Mouse (Mus musculus) MEL (cell line): ENCODE data around the gene Bcr. TPM values are rescaled to one million over a fixed set of nuclear protein-coding genes. Genes with fewer than 3 reads are reported as not detected.

Source experiments
- DNase-seq: peaks from one replicate; pipeline ENCODE4 v3.0.0; 2011; ENCODE audit warnings: low read depth, low spot score
- H3K27ac ChIP-seq: 2 replicates; pipeline ENCODE4 v1.5.1; 2012; ENCODE audit warnings: low read depth, mild to moderate bottlenecking, control low read depth, low read length, moderate library complexity; ENCODE audit not compliant: control insufficient read depth
- H3K27me3 ChIP-seq, 2 experiments: fragments of 150-350 bp in 1 of 2; sonication (generic) in 1 of 2; 2 replicates each; pipeline ENCODE4 v1.6.1; 2012; ENCODE audit warnings: low read length in 2 of 2, mild to moderate bottlenecking in 2 of 2, improper control_type of control experiment in 1 of 2, moderate library complexity in 1 of 2; ENCODE audit not compliant: insufficient read depth in 2 of 2, control insufficient read depth in 1 of 2
- H3K36me3 ChIP-seq, 2 experiments: 2 replicates each; pipeline ENCODE4 v1.6.1; 2012 to 2014; ENCODE audit warnings: low read length in 2 of 2, improper control_type of control experiment in 1 of 2, inconsistent platforms in 1 of 2, mild to moderate bottlenecking in 1 of 2; ENCODE audit not compliant: insufficient read depth in 2 of 2, control insufficient read depth in 1 of 2
- H3K4me1 ChIP-seq, 2 experiments: fragments of 150-350 bp in 1 of 2; sonication (generic) in 1 of 2; 2 replicates each; pipeline ENCODE4 v1.6.1; 2012; ENCODE audit warnings: low read length in 2 of 2, improper control_type of control experiment in 1 of 2, mild to moderate bottlenecking in 1 of 2; ENCODE audit not compliant: insufficient read depth in 2 of 2, control insufficient read depth in 1 of 2
- H3K4me3 ChIP-seq, 2 experiments: fragments of 150-350 bp in 1 of 2; sonication (generic) in 1 of 2; 2 replicates each; pipeline ENCODE4 v1.5.1; 2012; ENCODE audit warnings: low read depth in 2 of 2, low read length in 2 of 2, mild to moderate bottlenecking in 2 of 2, moderate library complexity in 2 of 2, control low read depth in 1 of 2, improper control_type of control experiment in 1 of 2; ENCODE audit not compliant: control insufficient read depth in 1 of 2, insufficient read depth in 1 of 2
- H3K79me2 ChIP-seq: 2 replicates; pipeline ENCODE4 v1.6.1; 2012; ENCODE audit warnings: mild to moderate bottlenecking, low read length, moderate library complexity; ENCODE audit not compliant: control insufficient read depth, poor library complexity, insufficient read depth
- H3K9ac ChIP-seq: 2 replicates; pipeline ENCODE4 v1.6.1; 2012; ENCODE audit warnings: low read depth, mild to moderate bottlenecking, control low read depth, low read length, moderate library complexity; ENCODE audit not compliant: control insufficient read depth, poor library complexity, severe bottlenecking
- H3K9me3 ChIP-seq: fragments of 150-350 bp; sonication (generic); replicated peaks from 2 replicates; pipeline ENCODE4 v1.6.1; 2012; ENCODE audit warnings: mild to moderate bottlenecking, low read length, improper control_type of control experiment, moderate library complexity; ENCODE audit not compliant: insufficient read depth
- CHD2 ChIP-seq: IDR thresholded peaks from 2 replicates; pipeline ENCODE4 v1.6.1; 2011; ENCODE audit warnings: low read length, improper control_type of control experiment
- E2F4 ChIP-seq: IDR thresholded peaks from 2 replicates; pipeline ENCODE4 v1.6.1; 2011; ENCODE audit warnings: low read depth, low read length, improper control_type of control experiment, borderline replicate concordance
- ELF1 ChIP-seq: IDR thresholded peaks from 2 replicates; pipeline ENCODE4 v1.6.1; 2014; ENCODE audit warnings: low read depth, mild to moderate bottlenecking, inconsistent platforms, low read length, improper control_type of control experiment, moderate library complexity
- EP300 ChIP-seq, 2 experiments: IDR thresholded peaks; 2 replicates each; pipeline ENCODE4 v1.6.1; 2011; ENCODE audit warnings: improper control_type of control experiment in 2 of 2, low read length in 2 of 2, low read depth in 1 of 2, mild to moderate bottlenecking in 1 of 2
- HCFC1 ChIP-seq: IDR thresholded peaks from 2 replicates; pipeline ENCODE4 v1.6.1; 2012; ENCODE audit warnings: low read depth, mild to moderate bottlenecking, inconsistent platforms, low read length, improper control_type of control experiment, moderate library complexity
- JUND ChIP-seq: IDR thresholded peaks from 2 replicates; pipeline ENCODE4 v1.6.1; 2011; ENCODE audit warnings: low read depth, mild to moderate bottlenecking, improper control_type of control experiment, low read length
- KAT2A ChIP-seq: conservative IDR thresholded peaks from 2 replicates; pipeline ENCODE4 v1.6.1; 2012; ENCODE audit warnings: low read depth, low read length, improper control_type of control experiment, inconsistent platforms
- MAFK ChIP-seq: IDR thresholded peaks from 2 replicates; pipeline ENCODE4 v1.6.1; 2011; ENCODE audit warnings: low read depth, mild to moderate bottlenecking, low read length, improper control_type of control experiment, borderline replicate concordance
- MXI1 ChIP-seq: IDR thresholded peaks from 2 replicates; pipeline ENCODE4 v1.6.1; 2011; ENCODE audit warnings: mild to moderate bottlenecking, low read depth, low read length, improper control_type of control experiment
- MYB ChIP-seq: IDR thresholded peaks from 2 replicates; pipeline ENCODE4 v1.6.1; 2011; ENCODE audit warnings: mild to moderate bottlenecking, low read depth, low read length, improper control_type of control experiment
- NELFE ChIP-seq: IDR thresholded peaks from 2 replicates; pipeline ENCODE4 v1.6.1; 2011; ENCODE audit warnings: low read depth, low read length, improper control_type of control experiment
- NRF1 ChIP-seq: IDR thresholded peaks from 2 replicates; pipeline ENCODE4 v1.6.1; 2014; ENCODE audit warnings: low read depth, mild to moderate bottlenecking, inconsistent platforms, low read length, improper control_type of control experiment, moderate library complexity; ENCODE audit not compliant: poor library complexity, insufficient read depth, severe bottlenecking
- POLR2AphosphoS2 ChIP-seq: IDR thresholded peaks from 2 replicates; pipeline ENCODE4 v1.6.1; 2011; ENCODE audit warnings: low read length, improper control_type of control experiment
- RAD21 ChIP-seq: IDR thresholded peaks from 2 replicates; pipeline ENCODE4 v1.6.1; 2011; ENCODE audit warnings: mild to moderate bottlenecking, low read depth, low read length, improper control_type of control experiment
- RCOR1 ChIP-seq: IDR thresholded peaks from 2 replicates; pipeline ENCODE4 v1.6.1; 2012; ENCODE audit warnings: low read depth, mild to moderate bottlenecking, inconsistent platforms, low read length, improper control_type of control experiment
- SIN3A ChIP-seq: IDR thresholded peaks from 2 replicates; pipeline ENCODE4 v1.6.1; 2012; ENCODE audit warnings: low read length, improper control_type of control experiment, inconsistent platforms
- USF1 ChIP-seq: IDR thresholded peaks from 2 replicates; pipeline ENCODE4 v1.6.1; 2014; ENCODE audit warnings: low read depth, mild to moderate bottlenecking, inconsistent platforms, low read length, improper control_type of control experiment, moderate library complexity
- USF2 ChIP-seq, 2 experiments: IDR thresholded peaks; 2 replicates each; pipeline ENCODE4 v1.6.1; 2011 to 2012; ENCODE audit warnings: improper control_type of control experiment in 2 of 2, low read length in 2 of 2, borderline replicate concordance in 1 of 2, inconsistent platforms in 1 of 2, low read depth in 1 of 2, mild to moderate bottlenecking in 1 of 2; ENCODE audit not compliant: insufficient read depth in 1 of 2
- ZC3H11A ChIP-seq: IDR thresholded peaks from 2 replicates; pipeline ENCODE4 v1.6.1; 2012; ENCODE audit warnings: low read depth, mild to moderate bottlenecking, inconsistent platforms, low read length, improper control_type of control experiment
- ZMIZ1 ChIP-seq: IDR thresholded peaks from 2 replicates; pipeline ENCODE4 v1.6.1; 2012; ENCODE audit warnings: low read depth, mild to moderate bottlenecking, inconsistent platforms, low read length, improper control_type of control experiment, moderate library complexity
- polyA plus RNA-seq, 2 experiments: library from polyadenylated mRNA; stranded (reverse) in 1 of 2; unstranded in 1 of 2; fragments of >175 nt in 1 of 2; fragments of >200 nt in 1 of 2; gene quantifications; 2 replicates each; pipeline versions ENCODE4 v1.2.1 to v1.2.4; 2012; ENCODE audit warnings: low replicate concordance in 2 of 2, low read depth in 1 of 2; ENCODE audit not compliant: insufficient read length in 2 of 2, insufficient read depth in 1 of 2, missing spikeins in 1 of 2
- total RNA-seq: library from RNA; depleted of rRNA; stranded (reverse); fragments of 300-350 nt; gene quantifications from 2 replicates; pipeline ENCODE4 v1.2.3, GENCODE M21; 2012

Gene Bcr
- total and polyA plus RNA-seq, 3 experiments = not detected

DNA sequence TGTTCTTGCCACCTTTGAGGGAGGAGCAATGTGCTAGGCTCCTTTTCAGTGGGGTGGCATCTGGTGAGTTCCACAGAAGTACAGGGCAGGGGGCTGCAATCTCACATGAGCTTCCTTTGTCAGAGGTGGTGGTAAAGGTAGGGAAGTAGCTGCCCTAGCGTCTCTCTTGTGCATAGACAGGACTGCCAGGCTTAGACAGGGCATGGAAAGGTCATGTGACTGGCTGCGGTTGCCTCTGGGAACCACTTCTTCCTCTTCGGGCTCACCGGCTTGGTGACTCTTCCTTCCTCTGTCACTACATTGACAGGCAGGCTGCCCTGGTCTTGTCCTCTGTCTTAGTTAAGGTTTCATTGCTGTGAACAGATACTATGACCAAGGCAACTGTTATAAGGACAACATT lies 85.6 kb downstream of the Bcr start:
- H3K36me3 ChIP-seq = no peaks in the 10 kb centered on the region
- no peaks in the 10 kb centered on the region for H3K79me2 ChIP-seq
- no peak overlapping the region for H3K4me3 ChIP-seq
- no peak overlapping the region for H3K27ac ChIP-seq
- H3K27me3 ChIP-seq = no peaks in the 10 kb centered on the region
- H3K9ac ChIP-seq = no peak overlapping the region
- no peaks in the 10 kb centered on the region for H3K4me1 ChIP-seq
- DNase-seq = no peak
- TF ChIP-seq NRF1 (no peak), HCFC1 (no peak), USF2 (IDR thresholded peaks at IDR 0.05; ENCODE audit: borderline replicate concordance in 1 of 2, insufficient read depth in 1 of 2, low read depth in 1 of 2, low read length in 2 of 2) (no peak), POLR2AphosphoS2 (no peak), ZMIZ1 (no peak), MAFK (no peak), EP300 (IDR thresholded peaks at IDR 0.05; ENCODE audit: low read depth in 1 of 2, low read length in 2 of 2) (no peak), SIN3A (no peak), ZC3H11A (no peak), RAD21 (no peak), MXI1 (no peak), E2F4 (no peak), CHD2 (no peak), KAT2A (no peak), MYB (no peak), RCOR1 (no peak), NELFE (no peak)
- TF ChIP-seq, all 39 proteins: peak for 0
- no peaks in the 10 kb centered on the region for H3K9me3 ChIP-seq

DNA sequence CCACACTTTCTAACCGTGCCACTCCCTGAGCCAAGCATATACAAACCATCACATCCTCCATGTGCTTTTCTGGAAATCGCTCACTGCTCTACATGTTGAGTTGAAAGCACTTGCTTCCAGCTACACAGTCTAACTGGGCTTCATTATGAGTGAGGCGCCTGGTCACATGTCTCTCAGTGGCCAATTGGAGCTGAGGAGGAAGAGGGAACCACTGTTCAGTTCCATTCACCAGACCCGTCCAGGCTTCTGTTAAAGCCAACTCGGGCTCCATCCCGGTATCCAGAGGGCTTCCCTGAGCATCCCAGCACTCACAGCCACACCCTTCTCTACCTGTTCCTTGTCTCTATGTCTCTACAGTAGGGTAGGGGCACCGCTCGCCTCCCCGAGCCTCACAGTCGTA lies 86.2 kb downstream of the Bcr start:
- H3K9ac ChIP-seq = no peak overlapping the region
- H3K36me3 ChIP-seq = no peaks in the 10 kb centered on the region
- no peaks in the 10 kb centered on the region for H3K27me3 ChIP-seq
- H3K4me3 ChIP-seq = no peak overlapping the region
- H3K9me3 ChIP-seq = no peaks in the 10 kb centered on the region
- no peak for TF ChIP-seq POLR2AphosphoS2
- TF ChIP-seq JUND = no peak
- no peak for TF ChIP-seq ELF1
- TF ChIP-seq USF1 = no peak
- TF ChIP-seq, all 39 proteins: peak for 0
- no peaks in the 10 kb centered on the region for H3K79me2 ChIP-seq
- no peak overlapping the region for H3K27ac ChIP-seq
- no peaks in the 10 kb centered on the region for H3K4me1 ChIP-seq
- no peak for DNase-seq
